Mouse (Mus musculus): Measurements from ENCODE around the gene Zhx3. TPM values are rescaled to one million over a fixed set of nuclear protein-coding genes. Genes with fewer than 3 reads are reported as not detected.

The Zhx3 gene
- 10 to 100 TPM; 36.7 to 36.8 TPM for total RNA-seq (2021)
- polyA plus RNA-seq (2012; rRNA removed), result 7.9 and 14.0 TPM in 2 replicates
- long read RNA-seq, full-length matches to known transcripts, result 1 of 6 reads
- long read RNA-seq, partial matches to known transcripts, result 0 of 6 reads
- long read RNA-seq, other reads (novel, unspliced or antisense), result 5 of 6 reads

DNA sequence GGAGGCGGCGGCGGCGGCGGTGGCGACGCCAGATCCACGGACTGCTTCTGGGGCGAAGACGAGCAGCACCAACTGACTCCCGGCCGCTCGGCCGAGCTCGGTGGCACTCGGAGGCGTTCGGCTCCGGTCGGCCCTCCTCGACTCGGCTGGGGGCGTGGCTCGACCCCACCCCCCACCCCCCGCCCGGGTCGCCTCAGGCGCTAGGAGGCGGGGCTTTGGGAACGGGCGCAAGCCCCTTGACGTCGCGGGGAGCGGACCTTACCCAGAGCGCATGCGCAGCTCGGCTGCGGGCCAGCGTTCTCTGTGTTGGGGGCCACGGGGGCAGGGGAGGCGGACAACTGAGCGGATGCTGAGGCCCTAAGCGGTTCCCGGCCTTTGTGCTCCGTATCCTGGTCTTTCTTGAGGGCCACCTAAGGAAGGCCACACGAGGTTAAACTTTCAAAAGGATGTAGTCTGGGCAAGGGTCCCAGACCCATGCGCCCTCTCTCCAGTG lies at the start of gene Zhx3:
TSS of gene Zhx3 (minus strand) at position 109 of the 493 bp plus-strand sequence.
- Histone ChIP-seq H3K4me3 (peak within 1 kb of the TSS; percentile 83), H3K4me1 (ENCODE audit: control insufficient read depth, insufficient read depth, low read length) (peaks cover 14% of the 10 kb centered on the region), H3K9ac (ENCODE audit: low read depth, low read length) (peak within 1 kb of the TSS; percentile 100), H3K36me3 (ENCODE audit: control insufficient read depth, insufficient read depth, low read length) (peaks cover 28% of the 10 kb centered on the region), H3K79me2 (replicated peaks; ENCODE audit: control insufficient read depth, insufficient read depth, low read length) (peaks cover 2% of the 10 kb centered on the region; the same call in 1 of the 2 replicates), H3K27ac (peak within 1 kb of the TSS; percentile 97), H3K27me3 (ENCODE audit: control insufficient read depth, insufficient read depth, low read length) (no peaks in the 10 kb centered on the region)
- WGBS, result under 1% methylated on average over 41 of the region's 48 CpGs
- TF ChIP-seq POLR2A (IDR thresholded peaks at IDR 0.05; ENCODE audit: insufficient read depth, low read depth, low read length), result peak; percentile 85
- TF ChIP-seq EP300 (IDR thresholded peaks at IDR 0.05; ENCODE audit: insufficient read depth, low read depth, low read length), result peak; percentile 94
- no peak for TF ChIP-seq CTCF (IDR thresholded peaks at IDR 0.05)
- DNase-seq, result peak; percentile 96
- intact Hi-C loops (cut with DNase I), result loop anchor here (1.0 kb wide), 1 partner anchor 68 kb away; no protein-coding TSS in a partner anchor

DNA sequence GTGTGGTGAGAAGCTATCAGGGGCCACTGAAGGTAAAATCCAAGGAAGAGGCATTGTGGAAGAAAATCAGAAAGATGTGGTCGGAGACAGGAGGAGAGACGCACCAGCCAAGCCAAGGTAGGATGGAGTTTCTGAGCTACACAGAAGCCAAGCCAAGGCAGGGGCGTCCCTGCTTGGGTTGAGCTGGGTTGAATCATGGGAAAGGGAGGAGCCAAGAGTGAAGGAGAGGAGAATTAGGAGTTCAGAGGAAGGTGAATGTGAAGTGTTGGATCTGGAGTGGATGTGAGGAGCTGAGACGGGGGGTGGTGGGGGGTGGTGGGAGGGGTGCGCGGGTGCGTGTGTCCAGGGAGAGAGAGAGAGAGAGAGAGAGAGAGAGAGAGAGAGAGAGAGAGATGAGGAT lies 48.5 kb upstream of the Zhx3 start:
- H3K27ac ChIP-seq, result no peak overlapping the region
- no peak overlapping the region for H3K4me3 ChIP-seq
- TF ChIP-seq CTCF (IDR thresholded peaks at IDR 0.05) (no peak), POLR2A (IDR thresholded peaks at IDR 0.05; ENCODE audit: insufficient read depth, low read depth, low read length) (no peak), EP300 (IDR thresholded peaks at IDR 0.05; ENCODE audit: insufficient read depth, low read depth, low read length) (no peak)
- WGBS, result 80% methylated on average over 7 of the region's 7 CpGs
- no peaks in the 10 kb centered on the region for H3K79me2 ChIP-seq (replicated peaks; ENCODE audit: control insufficient read depth, insufficient read depth, low read length)
- no peaks in the 10 kb centered on the region for H3K27me3 ChIP-seq (ENCODE audit: control insufficient read depth, insufficient read depth, low read length)
- H3K36me3 ChIP-seq (ENCODE audit: control insufficient read depth, insufficient read depth, low read length), result no peaks in the 10 kb centered on the region
- H3K9ac ChIP-seq (ENCODE audit: low read depth, low read length), result no peak overlapping the region
- intact Hi-C loops (cut with DNase I), result no loop called here
- no peak for DNase-seq
- H3K4me1 ChIP-seq (ENCODE audit: control insufficient read depth, insufficient read depth, low read length), result no peaks in the 10 kb centered on the region

DNA sequence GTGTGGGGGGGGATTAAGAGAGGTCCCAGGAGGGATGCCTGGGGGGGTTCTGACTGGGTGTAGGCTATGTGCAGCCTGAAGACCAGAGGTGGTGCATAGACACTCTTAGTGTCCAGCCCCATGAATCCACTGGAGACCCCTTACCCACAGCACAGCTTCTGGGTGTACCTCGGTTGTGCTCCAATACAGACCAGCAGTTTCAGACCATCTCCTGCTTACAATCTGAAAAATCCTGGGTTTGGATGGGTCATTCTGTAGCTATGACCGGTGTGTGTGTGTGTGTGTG lies 46.1 kb upstream of the Zhx3 start:
- no peak overlapping the region for H3K9ac ChIP-seq (ENCODE audit: low read depth, low read length)
- WGBS, result 91% methylated on average over 2 of the region's 2 CpGs

DNA sequence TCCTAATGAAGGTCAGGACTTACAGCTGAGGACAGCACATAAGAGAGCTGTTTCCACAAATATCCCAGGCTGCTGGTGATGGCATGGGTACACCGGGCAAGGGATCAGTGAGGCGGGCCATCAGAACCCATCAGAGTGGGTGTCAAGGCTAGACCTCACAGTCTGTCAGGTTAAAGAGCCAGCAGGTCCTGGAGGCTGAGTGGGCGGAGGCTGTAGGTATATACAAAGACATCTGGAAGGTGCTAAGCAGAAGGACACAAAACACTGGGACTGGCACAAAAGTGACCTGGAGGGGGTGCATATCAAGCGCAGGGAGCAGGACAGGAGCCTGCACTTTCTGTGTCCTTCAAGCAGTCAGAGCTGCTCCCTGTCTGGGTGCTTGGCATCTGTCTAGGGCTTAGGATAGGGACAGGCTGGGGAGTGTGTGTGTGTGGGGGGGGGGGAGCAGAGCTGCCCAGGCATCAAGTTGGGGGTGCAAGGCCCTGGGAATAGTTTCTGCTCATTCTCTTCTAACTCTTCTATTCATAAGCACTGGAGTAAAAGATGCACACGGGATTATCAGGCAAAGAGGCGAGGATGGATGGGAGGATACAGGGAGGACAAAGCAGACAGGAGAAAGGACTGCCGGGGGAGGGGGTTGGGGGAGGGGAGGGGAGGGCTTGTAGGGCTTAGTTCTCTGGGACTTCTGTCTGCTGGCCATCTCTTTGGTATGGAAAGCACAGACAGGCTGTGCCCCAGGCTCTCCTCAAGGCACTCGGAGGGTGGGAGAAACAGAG lies 45.5 kb upstream of the Zhx3 start:
- H3K4me3 ChIP-seq, result no peak overlapping the region
- DNase-seq, result no peak
- 77% methylated on average over 8 of the region's 8 CpGs for WGBS
- no peak overlapping the region for H3K9ac ChIP-seq (ENCODE audit: low read depth, low read length)
- H3K36me3 ChIP-seq (ENCODE audit: control insufficient read depth, insufficient read depth, low read length), result no peaks in the 10 kb centered on the region
- H3K27ac ChIP-seq, result no peak overlapping the region
- H3K4me1 ChIP-seq (ENCODE audit: control insufficient read depth, insufficient read depth, low read length), result no peaks in the 10 kb centered on the region
- TF ChIP-seq EP300 (IDR thresholded peaks at IDR 0.05; ENCODE audit: insufficient read depth, low read depth, low read length), result no peak
- TF ChIP-seq POLR2A (IDR thresholded peaks at IDR 0.05; ENCODE audit: insufficient read depth, low read depth, low read length), result no peak
- TF ChIP-seq CTCF (IDR thresholded peaks at IDR 0.05), result no peak
- intact Hi-C loops (cut with DNase I), result no loop called here
- H3K79me2 ChIP-seq (replicated peaks; ENCODE audit: control insufficient read depth, insufficient read depth, low read length), result no peaks in the 10 kb centered on the region
- H3K27me3 ChIP-seq (ENCODE audit: control insufficient read depth, insufficient read depth, low read length), result no peaks in the 10 kb centered on the region

More for the DNA sequence above, 46.1 kb upstream of the Zhx3 start:
- Histone ChIP-seq H3K27ac (no peak overlapping the region), H3K4me1 (ENCODE audit: control insufficient read depth, insufficient read depth, low read length) (no peaks in the 10 kb centered on the region), H3K79me2 (replicated peaks; ENCODE audit: control insufficient read depth, insufficient read depth, low read length) (no peaks in the 10 kb centered on the region), H3K27me3 (ENCODE audit: control insufficient read depth, insufficient read depth, low read length) (no peaks in the 10 kb centered on the region), H3K36me3 (ENCODE audit: control insufficient read depth, insufficient read depth, low read length) (no peaks in the 10 kb centered on the region), H3K4me3 (no peak overlapping the region)
- TF ChIP-seq POLR2A (IDR thresholded peaks at IDR 0.05; ENCODE audit: insufficient read depth, low read depth, low read length) (no peak), CTCF (IDR thresholded peaks at IDR 0.05) (no peak), EP300 (IDR thresholded peaks at IDR 0.05; ENCODE audit: insufficient read depth, low read depth, low read length) (no peak)
- intact Hi-C loops (cut with DNase I), result no loop called here
- no peak for DNase-seq

DNA sequence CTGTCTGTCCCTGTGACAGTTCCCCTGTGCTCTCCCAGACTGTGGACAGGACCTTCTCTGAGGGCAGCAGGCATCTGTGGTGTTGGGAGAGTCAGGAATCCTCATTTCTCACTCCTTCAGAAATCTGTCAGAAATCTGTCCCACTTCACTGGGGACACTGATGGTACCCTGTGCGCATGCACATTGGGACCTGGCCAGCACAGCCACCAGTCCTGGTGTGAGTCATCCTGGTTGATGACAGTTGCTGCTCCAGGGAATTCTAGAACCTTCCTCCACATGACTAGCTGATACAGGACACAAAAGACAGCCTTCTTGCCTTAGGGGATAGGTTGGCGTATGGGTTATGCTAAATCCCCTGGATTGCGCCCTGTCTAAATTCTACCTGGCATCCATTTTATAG lies 44.5 kb upstream of the Zhx3 start:
- Histone ChIP-seq H3K4me3 (no peak overlapping the region), H3K27ac (no peak overlapping the region), H3K36me3 (ENCODE audit: control insufficient read depth, insufficient read depth, low read length) (no peaks in the 10 kb centered on the region), H3K4me1 (ENCODE audit: control insufficient read depth, insufficient read depth, low read length) (no peaks in the 10 kb centered on the region), H3K9ac (ENCODE audit: low read depth, low read length) (no peak overlapping the region), H3K79me2 (replicated peaks; ENCODE audit: control insufficient read depth, insufficient read depth, low read length) (no peaks in the 10 kb centered on the region), H3K27me3 (ENCODE audit: control insufficient read depth, insufficient read depth, low read length) (no peaks in the 10 kb centered on the region)
- TF ChIP-seq POLR2A (IDR thresholded peaks at IDR 0.05; ENCODE audit: insufficient read depth, low read depth, low read length), result no peak
- intact Hi-C loops (cut with DNase I), result no loop called here
- WGBS, result 71% methylated on average over 3 of the region's 3 CpGs
- no peak for DNase-seq

DNA sequence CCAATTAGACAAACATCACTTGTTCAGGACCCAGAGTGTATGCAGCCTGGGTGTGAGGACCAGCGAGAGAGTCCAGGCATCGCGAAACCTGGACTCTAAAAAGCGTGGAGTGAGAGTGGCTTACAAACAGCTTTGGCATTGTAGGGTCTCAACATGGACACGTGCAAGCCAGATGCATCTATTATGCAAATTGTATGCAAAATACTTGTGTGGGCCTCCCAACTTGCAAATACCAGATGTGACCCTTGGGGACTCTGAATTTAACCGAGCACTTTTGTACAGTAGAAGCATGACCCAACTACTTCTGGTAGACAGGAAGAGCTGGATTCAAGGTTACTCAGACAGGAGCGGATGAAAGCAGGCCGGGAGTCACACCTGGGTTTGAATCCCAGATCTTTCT lies 43.9 kb upstream of the Zhx3 start:
- Histone ChIP-seq H3K27ac (no peak overlapping the region), H3K36me3 (ENCODE audit: control insufficient read depth, insufficient read depth, low read length) (no peaks in the 10 kb centered on the region), H3K4me1 (ENCODE audit: control insufficient read depth, insufficient read depth, low read length) (no peaks in the 10 kb centered on the region), H3K4me3 (no peak overlapping the region), H3K9ac (ENCODE audit: low read depth, low read length) (no peak overlapping the region), H3K79me2 (replicated peaks; ENCODE audit: control insufficient read depth, insufficient read depth, low read length) (no peaks in the 10 kb centered on the region), H3K27me3 (ENCODE audit: control insufficient read depth, insufficient read depth, low read length) (peaks cover 3% of the 10 kb centered on the region)
- no peak for DNase-seq
- WGBS, result 86% methylated on average over 8 of the region's 8 CpGs
- no peak for TF ChIP-seq EP300 (IDR thresholded peaks at IDR 0.05; ENCODE audit: insufficient read depth, low read depth, low read length)
- no peak for TF ChIP-seq CTCF (IDR thresholded peaks at IDR 0.05)
- TF ChIP-seq POLR2A (IDR thresholded peaks at IDR 0.05; ENCODE audit: insufficient read depth, low read depth, low read length), result no peak
- intact Hi-C loops (cut with DNase I), result no loop called here
